In genomic region chr17:80678190-80678589, GRCm38 (mm10) we compare ENCODE assay signal across 22 mouse cellular contexts.
"Had no signal": no experiment of that assay in that cellular context is flagged by ENCODE, and none has a peak within 500 bp of the region (broad histone marks: within the 10 kb centered on the region; RNA-seq: fewer than 3 reads in every experiment).

No protein-coding gene starts in this region.

- ATAC-seq: hindbrain, embryonic 16.5 days; inflammation-experienced regulatory T-cells, adult 6 months; intestine, embryonic 15.5 days; intestine, postnatal 0 days had no signal

- H3K36me3 ChIP-seq: heart, embryonic 15.5 days; intestine, embryonic 15.5 days had no signal

- H3K9ac ChIP-seq: heart, embryonic 13.5 days; heart, embryonic 15.5 days; hindbrain, embryonic 13.5 days; intestine, embryonic 15.5 days; limb, embryonic 12.5 days had no signal

- H3K27ac ChIP-seq: gastrocnemius, adult 2 months; heart, adult 2 months; heart, embryonic 13.5 days; heart, embryonic 15.5 days; hindbrain, embryonic 13.5 days; intestine, embryonic 15.5 days; layer of hippocampus, adult 2 months; left cerebral cortex, adult 2 months; limb, embryonic 10.5 days; limb, embryonic 12.5 days had no signal

- DNase-seq: gastrocnemius, adult 2 months; gastrocnemius, postnatal 10 days; gastrocnemius, postnatal 25 days; heart, adult 2 months; heart, postnatal 4 days; kidney, adult 18-20 months; kidney, adult 8-10 months; kidney, postnatal 10 days; kidney, postnatal 25 days; kidney, postnatal 4 days had no signal

- H3K27me3 ChIP-seq: heart, embryonic 13.5 days; heart, embryonic 15.5 days; hindbrain, embryonic 13.5 days; intestine, embryonic 15.5 days; limb, embryonic 12.5 days had no signal

- H3K4me3 ChIP-seq: gastrocnemius, adult 2 months; heart, adult 2 months; heart, embryonic 13.5 days; heart, embryonic 15.5 days; hindbrain, embryonic 13.5 days; intestine, embryonic 15.5 days; layer of hippocampus, adult 2 months; left cerebral cortex, adult 2 months; limb, embryonic 10.5 days; limb, embryonic 12.5 days had no signal

- H3K9me3 ChIP-seq: heart, embryonic 13.5 days; heart, embryonic 15.5 days; hindbrain, embryonic 13.5 days; intestine, embryonic 15.5 days; limb, embryonic 10.5 days; limb, embryonic 12.5 days had no signal

- H3K4me2 ChIP-seq: heart, embryonic 11.5 days; heart, embryonic 13.5 days; heart, embryonic 15.5 days; hindbrain, embryonic 13.5 days; intestine, embryonic 15.5 days; limb, embryonic 12.5 days had no signal
